Mouse (Mus musculus): Measurements from ENCODE around the gene Usp46.

DNA sequence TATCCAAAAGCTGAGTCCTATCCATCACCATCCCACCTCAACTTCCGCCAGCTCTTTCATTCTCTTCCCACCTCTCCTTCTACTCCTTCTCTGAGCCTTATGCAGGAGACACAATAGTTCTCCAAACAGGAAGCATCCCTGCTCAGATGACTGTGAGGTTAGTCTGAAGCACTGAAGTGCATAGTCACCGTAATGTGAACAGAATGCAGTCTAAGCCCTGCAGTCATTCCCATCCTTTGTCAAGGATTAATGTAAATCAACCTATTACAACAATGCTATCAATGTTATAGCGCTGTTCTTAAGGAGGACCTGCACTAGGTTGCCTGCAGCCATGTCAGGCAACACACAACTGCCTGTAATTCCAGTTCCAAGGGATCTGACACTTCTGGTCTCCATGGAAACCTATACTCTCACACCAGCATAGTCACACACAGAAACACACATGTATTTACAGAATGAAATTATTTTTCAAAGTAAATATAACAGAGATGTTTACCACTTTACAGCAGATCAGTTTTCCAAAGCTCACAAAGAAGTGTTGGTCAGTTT is 115.1 kb downstream of the Usp46 start:
- TF ChIP-seq CTCF (IDR thresholded peaks at IDR 0.05; ENCODE audit: low read depth) (no peak), EP300 (IDR thresholded peaks at IDR 0.05; ENCODE audit: low read depth) (no peak)

Measured in heart, postnatal 0 days (tissue).